Mouse (Mus musculus) kidney, adult 11 months (tissue): ENCODE data around the gene Usp10.
A peak's percentile ranks its signal among the peaks of the same experiment; 100 is the strongest.

ENCODE experiments used
- DNase-seq: peaks from one replicate; pipeline ENCODE4 v3.0.0; 2022

Usp10 gene

DNA sequence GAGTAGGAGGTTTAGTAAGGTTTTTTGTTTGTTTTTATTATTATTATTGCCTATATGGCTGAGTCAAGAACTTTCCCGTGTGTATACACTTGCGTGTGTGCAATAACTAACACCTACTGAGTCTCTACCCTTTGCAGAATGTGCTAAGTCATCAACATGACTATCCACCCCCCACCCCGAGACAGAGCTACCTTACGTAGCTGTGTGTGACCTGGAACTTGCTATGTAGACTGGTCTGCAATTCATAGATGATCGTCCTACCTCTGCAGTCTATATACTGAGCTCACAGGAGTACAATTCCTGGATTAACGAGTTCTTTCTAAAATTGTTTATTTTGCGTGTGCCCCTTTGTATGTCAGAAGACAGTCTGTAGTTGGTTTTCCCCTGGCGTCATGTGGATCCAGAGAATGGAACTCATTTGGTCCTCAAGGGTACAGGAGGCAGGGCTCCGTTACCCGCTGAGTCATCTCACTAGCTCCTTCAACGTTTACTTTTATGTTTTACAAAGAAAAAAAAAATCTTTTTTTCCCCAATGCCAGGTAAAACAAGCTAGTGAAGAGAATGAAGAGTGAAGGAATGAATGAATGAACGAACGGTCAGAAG lies at the start of gene Usp10:
TSS of gene Usp10 (plus strand) at position 417 of the 603 bp plus-strand sequence.
- no peak for DNase-seq

DNA sequence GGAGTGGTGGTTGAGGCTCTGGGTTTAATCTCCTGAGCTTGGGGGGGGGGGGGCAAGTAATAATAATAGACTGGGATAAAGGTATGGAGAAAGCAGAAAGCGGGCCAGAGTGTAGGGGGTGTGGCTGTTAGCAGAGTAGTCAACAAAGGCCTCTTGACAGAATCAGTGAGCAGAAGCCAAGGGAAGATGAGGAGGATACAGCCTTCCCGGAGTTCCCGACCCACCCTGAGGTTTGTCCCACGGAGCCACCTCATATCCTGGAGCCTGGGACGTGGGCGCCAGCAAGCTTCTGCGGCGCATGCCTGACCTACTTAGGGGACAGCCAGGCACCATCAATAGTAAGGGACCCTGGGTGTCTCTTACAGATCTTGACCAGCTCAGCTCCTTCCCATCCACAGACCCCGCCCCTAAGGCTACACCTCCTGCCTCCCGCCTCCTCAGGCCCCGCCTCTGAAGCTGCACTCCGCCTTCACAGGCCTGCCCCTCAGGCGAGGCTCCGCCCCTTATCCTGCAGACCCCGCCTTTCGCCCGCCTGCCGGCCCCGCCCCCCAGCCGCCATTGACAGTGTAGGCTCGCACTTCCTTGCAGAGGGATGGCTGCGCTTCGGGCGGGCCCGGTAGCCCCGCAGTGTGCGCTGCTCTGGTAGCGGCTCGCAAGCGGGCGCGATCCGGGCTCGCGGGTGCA lies 48.3 kb upstream of the Usp10 start, which contains the start of gene Klhl36:
TSS of gene Klhl36 (plus strand) at position 561 of the 684 bp plus-strand sequence.
- peak; percentile 97 for DNase-seq

DNA sequence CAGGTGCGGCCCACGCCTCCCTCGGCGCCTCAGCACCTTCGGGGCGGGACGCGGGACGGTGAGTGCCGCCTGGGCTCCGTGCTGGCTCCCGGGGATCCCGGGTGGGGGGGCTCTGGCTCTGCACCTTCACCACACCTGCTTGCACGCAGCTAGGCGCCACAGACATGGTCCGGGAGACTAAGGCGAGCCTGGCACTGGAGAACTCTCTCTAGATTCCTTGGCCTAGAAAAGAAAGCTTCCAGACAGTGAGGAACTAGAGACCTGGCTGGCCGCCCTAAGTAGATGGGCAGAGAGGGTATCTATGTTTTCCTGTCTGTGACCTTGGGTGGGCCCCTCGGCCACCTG lies 47.8 kb upstream of the Usp10 start:
- DNase-seq, result no peak

DNA sequence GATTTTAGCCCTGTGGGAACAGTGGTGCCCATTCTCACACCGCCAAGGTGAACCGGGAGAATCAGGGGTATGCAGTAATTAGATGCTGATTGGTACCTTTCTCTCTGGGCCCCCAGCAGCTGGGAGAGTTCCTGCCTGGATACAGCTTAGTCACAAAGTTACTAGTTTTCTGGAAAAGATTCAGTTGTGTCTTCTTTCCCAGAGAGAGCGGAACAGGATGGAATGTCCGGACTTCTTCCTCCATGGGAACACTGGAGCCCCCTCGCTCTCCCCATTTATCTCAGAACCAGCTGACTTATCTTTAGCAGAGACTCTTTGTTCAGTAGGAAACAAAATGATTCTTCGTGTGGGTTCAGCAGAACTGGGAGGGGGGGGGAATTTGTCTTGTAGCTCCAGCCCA lies 47.4 kb upstream of the Usp10 start:
- DNase-seq, result no peak

DNA sequence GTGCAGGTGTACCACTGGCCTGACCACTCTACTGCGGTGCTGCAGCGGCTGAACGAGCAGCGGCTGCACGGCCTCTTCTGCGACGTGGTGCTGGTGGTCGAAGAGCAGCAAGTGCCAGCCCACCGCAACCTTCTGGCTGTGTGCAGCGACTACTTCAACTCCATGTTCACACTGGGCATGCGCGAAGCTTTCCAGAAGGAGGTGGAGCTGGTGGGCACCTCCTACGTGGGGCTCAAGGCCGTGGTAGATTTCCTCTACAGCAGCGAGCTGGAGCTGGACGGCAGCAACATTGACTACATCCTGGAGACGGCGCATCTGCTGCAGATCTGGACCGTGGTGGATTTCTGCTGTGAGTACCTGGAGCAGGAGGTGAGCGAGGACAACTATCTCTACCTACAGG lies 40.5 kb upstream of the Usp10 start:
- no peak for DNase-seq

DNA sequence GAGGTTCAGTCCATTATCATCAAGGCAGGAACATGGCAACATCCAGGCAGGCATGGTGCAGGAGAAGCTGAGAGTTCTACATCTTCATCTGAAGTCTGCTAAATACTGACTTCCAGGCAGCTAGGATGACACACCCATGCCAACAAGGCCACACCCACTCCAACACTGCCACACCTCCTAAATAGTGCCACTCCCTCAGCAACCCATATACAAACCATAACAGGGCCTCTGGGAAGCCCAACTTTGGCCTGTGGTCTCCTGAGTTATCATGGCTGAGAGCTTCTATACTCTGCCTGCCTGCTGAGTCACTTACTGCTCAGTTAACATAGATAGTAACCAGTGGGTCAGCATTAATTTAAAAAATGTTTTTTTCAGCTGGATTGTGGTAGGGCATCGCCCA lies 37.0 kb upstream of the Usp10 start:
- no peak for DNase-seq

DNA sequence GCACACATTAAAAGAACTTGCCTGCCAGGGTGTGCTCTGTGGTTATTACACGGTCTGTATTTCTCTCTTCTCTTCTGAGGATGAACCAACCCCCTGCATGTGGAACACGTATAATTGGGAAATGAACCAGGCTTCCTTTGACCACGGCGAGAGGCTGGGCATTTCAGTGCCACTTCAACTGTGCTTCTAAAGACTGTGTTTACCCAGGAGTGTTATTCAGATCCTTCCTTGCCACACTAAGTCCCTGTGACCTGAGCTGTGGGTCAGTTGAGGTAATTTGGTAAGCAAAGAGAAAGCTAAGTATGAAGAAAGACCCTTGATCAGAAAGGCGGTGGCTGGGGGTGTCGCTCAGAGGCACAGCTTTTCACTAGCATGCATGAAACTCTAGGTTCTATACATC lies 28.9 kb upstream of the Usp10 start:
- DNase-seq, result no peak

DNA sequence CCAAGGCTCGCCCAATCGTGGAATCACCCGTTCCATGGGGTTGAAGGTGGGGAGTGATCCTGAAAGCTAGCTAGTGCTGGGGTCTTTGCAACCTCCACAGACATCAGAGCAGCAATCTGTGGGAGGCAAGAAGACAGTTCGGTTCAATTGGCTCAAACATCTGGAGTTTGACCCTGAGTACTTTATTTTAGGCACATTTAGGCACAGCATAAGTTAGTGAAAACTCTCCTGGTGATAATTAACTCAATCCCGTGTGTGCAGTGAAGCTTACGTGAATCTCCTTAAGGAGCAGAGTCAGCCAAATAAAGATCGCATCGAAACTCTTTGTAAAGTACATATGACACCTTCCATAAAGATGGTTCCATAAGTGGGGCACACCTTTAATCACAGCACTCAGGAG lies 28.2 kb upstream of the Usp10 start:
- DNase-seq, result peak; percentile 53

DNA sequence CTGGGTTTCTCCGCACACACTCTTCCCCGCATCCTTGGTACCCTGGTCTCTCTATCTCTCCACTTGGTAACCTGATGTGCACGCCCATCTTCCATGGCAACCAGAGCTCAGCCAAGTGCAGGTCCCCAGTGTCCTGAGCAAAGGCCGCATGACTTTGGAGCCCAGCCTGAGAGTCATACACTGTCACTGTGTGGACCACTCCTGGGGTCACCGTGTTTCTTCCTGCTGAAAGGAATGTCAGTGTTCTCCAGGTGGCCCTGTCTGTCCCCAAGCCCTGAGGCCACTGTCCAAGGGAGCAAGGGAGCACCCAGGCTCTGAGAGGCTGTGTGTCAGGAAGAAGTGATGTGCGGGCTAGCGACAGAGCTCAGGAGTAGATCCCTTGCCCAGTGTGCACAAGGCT lies 26.9 kb upstream of the Usp10 start:
- DNase-seq, result peak; percentile 67

DNA sequence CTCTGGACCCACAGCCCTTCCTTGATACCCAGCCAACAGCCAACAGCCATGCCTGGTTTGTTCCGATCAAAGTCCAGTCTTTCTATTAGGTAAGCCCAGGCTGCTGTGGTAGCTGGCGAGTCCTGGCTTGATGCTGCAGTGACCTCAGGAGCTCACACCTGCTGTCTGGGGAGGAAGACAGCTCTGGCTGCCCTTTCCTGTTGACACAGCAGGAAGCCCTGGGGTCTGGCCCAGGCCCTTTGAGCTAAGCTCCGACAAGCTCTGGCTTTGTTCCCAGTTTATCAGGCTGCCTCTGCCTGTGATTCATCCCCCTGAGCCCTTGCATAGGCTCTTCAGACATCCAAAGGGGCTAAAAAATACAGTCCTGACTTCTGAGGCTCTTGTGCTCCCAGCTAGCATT lies 24.5 kb upstream of the Usp10 start:
- peak; percentile 95 for DNase-seq

DNA sequence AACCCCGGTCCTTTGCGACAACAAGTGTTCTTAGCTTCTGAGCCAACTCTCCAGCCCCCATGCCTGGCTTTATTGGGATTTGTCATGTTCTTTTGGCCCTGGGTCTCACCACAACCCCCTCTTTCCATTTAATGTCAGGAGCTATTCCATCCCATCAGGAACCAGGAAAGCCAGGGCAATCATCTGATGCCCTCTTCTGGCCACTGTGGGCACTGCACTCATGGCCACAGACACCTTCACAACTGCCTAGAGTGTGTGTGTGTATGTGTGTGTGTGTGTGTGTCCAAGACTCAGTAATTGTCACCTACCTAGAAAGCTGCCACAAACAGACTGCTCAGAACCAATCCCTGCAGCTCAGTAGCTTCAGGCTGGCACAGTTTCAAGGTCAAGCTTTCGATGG lies 23.0 kb upstream of the Usp10 start:
- DNase-seq, result peak; percentile 57

DNA sequence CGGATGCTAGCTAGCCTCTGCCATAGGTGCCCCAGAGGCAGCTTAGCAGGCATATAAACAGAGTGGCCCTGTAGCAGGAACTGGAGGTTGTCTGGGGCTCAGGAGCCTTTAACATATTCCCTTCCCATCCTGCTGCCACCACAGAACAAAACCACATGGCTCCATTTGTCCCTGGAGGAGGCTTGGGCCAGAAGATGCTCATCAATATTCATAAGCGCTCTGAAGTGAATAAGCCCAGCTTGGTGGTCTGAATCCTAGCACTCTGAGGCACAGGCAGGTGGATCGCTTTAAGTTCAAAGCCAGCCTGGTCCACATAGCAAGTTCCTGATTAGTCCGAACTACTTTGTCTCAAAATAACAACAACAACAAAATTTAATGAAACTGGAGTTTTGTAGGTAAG lies 22.1 kb upstream of the Usp10 start:
- no peak for DNase-seq

DNA sequence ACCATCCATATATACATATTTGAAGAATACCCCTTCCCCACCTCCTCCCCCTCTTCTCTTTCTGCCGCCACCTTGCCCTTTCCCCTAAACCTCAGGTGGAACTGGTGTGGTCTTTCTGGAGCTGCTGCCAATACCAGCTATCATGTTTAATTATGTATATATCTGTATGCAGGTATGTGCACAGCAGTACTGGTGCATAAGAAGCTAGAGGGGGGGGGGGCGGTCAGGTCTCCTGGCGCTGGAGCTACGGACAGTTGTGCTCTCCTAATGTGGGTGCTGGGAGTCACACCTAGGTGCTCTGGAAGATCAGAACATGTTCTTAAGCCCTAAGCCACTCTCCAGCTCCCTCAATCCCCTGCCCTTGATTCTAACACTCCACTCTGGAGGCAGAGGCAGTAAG lies 13.1 kb upstream of the Usp10 start:
- no peak for DNase-seq

DNA sequence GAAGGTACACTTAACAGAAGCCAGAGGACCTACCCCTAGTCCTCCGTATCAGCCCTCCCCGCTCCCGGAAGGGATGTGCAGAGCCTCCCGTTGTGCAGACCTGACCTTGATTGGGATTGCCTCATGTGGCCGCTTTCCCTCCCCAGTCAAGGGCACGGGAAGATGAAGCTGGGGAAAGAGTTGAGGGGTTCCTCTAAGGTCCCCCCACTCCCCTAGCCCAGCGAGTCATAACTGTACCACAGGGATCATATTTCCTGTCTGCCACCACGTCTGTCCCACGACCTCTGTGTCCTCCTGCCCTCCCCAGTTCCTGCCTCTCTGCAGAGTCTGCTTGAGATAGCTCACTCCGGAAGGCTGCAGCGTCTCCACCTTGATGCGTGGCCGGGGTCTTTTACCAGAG lies 12.2 kb upstream of the Usp10 start:
- DNase-seq, result no peak

DNA sequence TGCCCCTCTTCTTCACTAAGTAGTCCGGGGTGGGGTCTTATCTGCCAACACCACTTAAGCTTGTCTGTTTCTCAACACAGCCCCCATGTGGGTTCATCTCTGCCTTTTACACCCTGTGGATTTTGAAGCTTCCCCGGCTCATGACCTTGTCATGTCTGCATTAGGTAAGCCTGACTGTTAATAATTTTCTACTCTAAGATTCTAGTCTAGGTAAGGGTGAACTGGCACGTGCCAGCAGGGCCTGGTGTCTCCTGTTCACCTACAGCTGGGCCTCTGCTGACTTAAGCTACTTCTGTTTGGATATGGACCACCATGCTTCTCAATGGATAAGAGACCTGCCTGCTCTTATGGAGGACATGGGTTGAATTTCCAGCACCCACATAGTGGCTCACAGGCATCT lies 8.8 kb upstream of the Usp10 start:
- DNase-seq, result peak; percentile 88

DNA sequence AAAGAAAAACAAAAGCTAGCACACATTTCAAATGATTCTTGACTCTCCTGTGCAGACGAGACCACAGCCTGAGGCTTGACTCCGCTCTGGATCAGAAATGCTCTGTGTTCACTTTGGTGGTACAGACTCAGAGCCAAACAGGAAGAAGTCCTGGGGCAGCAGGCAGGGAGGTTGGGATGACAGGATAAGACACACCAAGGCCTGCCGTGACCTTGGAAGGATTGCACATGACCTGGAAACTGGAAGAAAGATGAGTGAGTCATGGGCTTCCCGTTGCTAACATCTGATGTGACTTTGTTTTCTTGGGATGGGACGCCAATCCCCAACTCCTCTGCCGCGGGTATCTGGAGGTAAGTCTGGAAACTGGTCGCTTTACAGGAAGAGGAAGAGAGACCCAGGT lies 8.2 kb upstream of the Usp10 start:
- no peak for DNase-seq

DNA sequence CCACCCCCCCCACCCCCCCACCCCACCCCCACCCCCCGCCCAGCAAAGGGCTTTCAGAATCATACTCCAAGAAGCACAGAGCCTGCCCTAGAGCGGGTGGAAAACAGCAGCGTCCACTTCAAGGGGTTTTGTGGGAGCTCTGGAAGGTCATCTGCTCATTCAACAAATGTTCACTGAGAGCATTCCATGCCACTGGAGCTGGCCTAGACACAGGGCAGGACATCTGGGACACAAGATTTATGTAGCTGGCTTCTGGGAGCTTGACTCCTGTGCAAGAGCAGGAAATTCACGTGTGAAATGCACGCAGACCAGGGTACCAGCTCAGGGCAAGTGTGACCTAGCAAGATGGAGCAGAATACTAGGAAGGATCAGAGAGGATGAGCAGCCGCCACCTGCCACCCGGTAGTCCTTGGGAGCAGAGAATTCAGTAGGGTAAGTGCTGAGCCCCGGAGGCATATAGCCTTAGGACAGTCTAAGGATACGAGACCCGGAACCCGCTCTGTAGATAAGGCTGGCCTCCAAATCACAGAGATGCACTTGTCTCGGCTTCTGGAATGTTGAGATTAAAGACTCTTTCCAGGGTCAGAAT lies 5.7 kb upstream of the Usp10 start:
- DNase-seq, result no peak

DNA sequence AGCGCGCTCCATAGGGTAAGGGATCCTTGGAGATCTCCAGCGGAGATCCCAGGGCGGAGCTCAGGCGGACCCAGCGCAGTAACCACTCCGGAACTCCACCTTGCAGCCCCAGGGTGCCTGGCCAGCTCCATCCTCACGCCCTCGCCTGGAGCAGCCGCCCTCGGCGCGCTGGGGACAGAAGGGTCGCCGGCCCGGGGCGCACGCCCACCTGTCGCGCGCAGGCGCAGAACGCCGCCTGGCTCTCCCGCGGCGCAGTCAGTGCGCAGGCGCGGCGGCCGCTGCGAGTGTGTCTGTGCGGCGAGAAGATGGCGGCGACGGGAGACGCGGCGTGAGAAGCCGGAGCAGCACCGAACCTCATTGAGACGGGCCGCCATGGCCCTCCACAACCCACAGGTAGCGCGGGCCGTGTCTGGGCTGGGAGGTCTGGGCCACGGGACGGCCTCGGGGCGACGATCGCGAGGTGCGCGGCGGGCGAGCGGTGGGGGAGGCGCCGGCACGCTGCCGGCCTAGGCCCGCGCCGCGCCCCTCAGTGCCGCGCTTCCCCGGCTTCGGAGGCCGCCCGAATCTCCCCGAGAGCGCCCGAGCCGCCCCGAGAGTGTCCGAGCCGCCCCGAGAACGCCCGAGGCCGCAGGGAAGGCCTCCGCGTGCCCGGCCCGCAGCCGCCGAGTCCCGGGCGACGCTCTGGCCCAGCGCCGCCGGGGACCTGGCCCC lies 542 bp downstream of the Usp10 start, which contains the start of gene Gm20388:
TSS of gene Gm20388 (plus strand) at position 295 of the 711 bp plus-strand sequence.
- peak; percentile 91 for DNase-seq

DNA sequence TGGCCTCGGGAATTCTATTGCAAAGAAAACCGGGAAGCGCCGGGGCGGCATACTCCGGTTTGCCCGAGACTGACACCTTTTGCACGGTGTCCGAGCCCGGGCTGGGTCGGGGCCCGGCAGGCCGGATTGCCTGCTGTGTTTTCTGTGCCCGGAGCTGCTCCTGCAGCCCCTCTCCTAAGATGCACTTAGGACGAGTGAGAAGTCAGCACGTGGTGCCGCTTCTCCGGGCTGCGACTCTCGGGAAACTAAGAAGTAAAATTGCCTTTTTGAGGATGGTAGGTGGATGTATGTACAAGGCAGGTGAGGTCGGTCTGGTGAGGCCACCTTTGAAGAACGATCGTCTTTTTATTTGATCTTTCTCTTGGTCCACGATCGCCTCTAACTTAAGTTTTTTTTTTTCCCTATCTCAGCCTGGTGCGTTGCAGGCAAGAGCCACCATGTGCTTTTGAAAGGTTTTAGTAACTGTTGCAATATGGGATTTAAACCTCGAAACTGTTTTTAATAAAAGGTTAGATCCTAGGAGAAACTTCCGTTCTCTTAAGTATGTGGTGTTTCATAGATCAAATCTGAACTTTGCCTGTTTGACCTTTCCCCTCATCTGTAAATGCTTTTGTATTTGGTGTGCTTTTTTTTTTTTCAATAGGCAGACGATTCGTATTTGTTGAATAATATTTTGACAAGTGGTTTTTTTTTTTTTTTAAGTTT lies 1.2 kb downstream of the Usp10 start:
- DNase-seq, result no peak

DNA sequence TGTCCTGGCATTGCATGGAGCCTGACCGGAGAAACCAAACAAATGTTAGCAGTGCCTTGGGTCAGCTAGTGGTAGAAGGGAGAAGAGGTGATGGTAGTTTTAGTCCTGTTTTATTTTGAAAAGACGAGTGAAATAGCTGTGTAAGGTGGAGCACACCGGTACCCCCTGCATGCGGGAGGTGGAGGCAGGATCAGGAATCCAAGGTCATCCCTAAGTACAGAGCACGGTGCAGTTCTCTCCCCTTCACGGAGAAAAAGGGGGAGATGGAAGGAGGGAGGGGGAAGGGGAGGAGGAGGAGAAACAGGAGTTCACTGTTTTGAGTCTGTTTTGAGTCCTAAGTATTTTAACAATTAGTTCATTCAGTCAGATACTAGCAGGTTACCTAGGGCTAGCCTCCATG lies 2.5 kb downstream of the Usp10 start:
- DNase-seq, result no peak

DNA sequence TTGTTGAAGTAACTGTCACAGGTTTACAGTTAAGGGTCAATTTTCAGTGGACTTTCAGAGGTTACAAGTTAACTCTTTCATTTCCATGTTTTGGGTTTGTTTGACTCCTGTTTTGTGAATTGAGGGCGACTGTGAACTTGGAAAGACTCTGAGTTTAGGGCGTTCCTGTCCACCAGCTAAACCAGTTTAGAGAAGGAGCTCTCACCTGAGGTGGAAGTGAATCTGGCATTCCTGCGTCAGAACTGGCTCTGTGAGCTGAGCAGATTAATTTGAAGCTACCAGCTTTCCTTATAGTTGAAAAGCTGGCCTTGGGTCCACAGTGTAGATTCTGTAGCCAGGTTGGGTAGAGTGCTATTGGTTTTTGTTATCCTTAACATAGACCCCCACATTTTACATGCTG lies 3.0 kb downstream of the Usp10 start:
- DNase-seq, result no peak

DNA sequence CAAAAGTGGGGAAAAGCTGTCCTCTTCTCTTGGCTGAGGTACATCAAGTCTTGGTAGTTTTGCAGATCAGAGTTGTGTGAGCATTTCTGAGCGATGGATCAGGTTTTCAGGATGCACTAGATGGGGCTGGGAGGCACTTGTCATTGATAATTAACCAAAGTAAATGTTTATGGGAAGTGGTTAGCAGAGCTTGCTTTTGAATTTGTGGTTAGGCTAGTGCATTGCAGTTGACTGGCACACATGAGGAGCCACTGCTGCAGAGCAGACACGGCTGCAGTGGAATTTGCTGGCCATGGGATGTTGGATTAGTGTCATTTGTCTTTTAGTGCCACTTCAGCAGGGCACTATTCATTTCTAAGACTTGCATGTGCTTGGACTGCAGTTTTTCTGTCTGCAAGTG lies 4.0 kb downstream of the Usp10 start:
- peak; percentile 42 for DNase-seq

DNA sequence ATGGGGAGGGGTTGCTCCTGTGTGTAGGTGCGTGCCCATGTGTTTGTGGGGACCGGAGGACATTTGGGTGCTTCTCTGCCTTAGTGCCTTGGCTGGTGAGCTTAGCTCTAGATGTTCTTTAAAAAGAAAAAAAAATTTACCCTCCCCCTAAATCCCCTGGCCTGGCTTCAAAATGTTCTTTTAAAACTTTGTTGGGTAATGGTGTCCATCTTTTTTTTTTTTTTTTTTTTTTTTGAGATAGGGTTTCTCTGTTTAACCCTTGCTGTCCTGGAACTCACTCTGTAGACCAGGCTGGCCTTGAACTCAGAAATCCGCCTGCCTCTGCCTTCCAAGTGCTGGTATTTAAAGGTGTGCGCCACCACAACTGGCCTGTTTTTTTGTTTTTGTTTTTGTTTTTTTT lies 5.1 kb downstream of the Usp10 start:
- no peak for DNase-seq
